Mouse (Mus musculus): ENCODE data around the gene Tjp1.
A peak's percentile ranks its signal among the peaks of the same experiment; 100 is the strongest.

The Tjp1 gene

DNA sequence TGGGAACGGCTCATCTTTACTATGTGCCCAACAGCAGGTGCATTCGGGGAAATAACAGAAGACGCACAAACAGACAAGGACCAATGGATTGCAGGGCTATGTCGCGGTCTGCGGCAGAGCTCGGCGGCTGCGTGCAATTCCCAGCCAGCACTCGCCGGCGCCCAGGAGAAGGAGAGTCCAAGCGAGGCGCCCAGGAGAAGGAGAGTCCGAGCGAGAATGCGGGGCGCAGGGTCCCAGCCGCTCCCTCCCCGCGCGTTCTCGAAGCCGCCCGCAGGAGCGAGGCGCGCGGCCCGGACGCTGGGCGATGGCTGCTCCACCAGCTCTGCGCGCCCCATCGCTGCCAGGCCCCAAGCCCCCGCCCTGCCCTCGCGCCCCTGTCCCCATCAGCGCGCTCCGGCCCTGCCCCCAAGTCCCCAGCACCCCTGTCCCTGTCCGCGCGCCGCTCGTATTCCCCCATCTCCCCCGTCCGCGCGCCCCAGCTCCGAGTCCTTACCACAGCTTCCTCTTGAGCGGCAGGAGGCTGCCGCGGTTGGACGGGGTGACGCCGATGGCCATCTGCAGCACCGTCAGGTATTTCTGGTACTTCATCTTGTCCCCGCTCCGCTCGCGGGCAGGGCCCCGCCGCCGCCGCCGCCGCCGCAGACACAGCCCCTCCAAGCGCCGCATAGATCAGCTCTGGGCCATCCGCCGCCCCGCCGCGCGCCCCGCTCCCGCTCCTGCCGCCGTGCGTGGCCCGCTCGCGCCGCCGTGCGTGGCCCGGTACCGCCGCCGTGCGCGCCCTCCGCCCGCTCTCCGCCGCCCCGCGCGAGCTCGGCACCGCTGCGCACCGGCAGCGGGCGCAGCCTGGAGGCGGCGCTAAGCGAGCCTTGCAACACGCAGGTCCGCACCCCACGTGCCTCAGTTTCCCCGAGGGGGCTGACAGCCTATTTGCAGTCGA, at the start of gene Tjp1:
Gene Tjp1 (minus strand): TSS at position 711 of the 937 bp plus-strand sequence.
- peak; percentile 5 for DNase-seq

DNA sequence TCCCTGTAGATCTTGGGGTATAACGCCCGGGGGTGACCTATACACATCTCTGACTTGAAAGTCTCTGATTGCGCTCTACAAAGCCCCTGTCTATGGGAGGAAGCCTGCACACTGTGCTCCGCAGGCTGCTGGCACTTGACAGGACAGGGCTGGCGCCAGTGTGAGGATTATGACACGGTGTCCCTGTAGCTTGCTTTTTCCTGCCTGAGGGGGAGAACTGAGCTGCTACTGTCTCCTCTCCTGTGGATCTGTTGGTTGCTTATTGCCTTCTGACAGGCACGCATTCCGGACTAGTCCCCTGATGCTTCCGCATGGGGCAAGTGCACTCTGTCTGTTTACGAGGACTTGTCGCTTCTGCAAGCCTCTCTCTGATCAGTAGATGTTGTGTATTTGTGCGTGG, 49.5 kb upstream of the Tjp1 start:
- no peak for DNase-seq

- DNase-seq, result no peak
Observed at GRCm38 (mm10) chr7:65572731-65573130, 45.1 kb upstream of the Tjp1 start.

DNA sequence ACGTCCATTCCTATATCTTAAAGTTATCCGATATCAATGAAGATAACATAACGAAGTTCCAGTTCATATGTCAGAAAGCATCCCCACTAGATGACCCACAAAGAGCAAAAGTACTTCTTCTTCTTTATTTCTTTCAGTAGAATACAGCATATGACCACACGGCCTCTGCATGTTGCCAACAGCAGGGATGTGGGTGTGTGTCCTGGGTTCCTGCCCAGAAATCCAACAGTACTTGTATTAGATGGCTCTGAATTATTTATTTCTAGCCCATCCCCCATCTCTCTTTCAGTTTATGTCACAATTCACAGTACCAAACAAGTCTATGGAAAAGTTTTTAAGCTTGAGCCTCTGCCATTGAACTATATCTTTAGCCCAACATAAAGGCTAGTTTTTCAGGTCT, 43.1 kb upstream of the Tjp1 start:
- no peak for DNase-seq

GRCm38 (mm10) chr7:65555996-65556395, 28.4 kb upstream of the Tjp1 start:
- DNase-seq, result no peak

DNA sequence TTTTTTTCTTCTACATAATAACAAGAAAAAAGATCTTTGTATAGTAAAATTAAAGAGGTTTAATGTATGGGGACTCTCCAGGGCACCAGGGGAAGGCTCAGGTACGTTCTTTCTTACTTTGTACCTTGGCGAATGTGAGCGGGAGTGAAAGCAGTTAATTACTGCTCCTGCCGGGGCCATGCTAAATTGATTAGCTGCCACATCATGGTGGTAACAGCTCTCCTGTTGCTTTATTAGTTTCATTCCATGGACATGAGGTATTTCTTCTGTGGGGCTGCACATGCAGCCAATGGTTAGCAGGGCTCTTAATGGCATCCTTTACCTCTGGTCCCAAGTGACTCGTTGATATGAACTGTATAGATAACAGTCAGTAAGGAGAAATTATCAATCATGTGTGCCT, 18.2 kb upstream of the Tjp1 start:
- DNase-seq, result no peak

- no peak for DNase-seq
Observed at GRCm38 (mm10) chr7:65532689-65533088, 5.1 kb upstream of the Tjp1 start.

DNA sequence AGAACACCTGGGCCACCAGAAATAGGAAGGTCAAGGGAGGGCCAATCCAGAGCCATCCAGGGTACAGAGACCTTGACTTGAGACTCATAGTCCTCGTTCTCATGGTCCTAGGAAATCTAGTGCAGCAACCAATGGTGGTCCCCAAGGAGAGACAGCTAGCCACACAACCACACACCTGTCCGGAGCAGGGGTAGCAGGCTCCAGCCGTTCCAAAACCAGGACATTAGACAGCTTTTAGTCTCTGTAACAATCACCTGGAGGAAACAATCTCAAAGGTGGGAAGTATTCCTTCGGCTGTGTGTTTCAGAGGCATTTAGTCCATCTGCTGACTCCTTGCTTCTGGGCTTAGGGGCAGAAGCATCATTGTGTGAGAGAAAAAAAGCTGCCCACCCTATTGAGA, 4.5 kb downstream of the Tjp1 start:
- DNase-seq, result no peak

DNA sequence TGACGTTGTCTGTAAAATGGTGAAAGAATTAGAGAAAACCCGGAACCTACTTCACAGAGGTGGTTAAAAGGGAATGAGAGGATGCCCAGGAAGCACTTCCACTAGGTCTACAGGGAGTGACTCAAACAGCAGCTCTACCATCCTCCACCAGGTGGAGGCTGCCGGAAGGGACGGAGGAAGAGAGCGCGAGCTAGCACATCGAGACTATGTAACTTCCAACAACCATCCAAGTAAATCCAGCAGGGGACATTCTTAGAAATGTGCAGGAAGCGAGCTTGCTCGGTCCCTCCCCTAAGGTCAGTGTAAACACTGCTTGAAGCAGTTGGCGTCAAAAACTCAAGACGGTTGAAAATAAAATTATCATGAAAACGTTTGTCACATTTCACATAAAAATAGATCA, 5.1 kb downstream of the Tjp1 start:
- no peak for DNase-seq

DNA sequence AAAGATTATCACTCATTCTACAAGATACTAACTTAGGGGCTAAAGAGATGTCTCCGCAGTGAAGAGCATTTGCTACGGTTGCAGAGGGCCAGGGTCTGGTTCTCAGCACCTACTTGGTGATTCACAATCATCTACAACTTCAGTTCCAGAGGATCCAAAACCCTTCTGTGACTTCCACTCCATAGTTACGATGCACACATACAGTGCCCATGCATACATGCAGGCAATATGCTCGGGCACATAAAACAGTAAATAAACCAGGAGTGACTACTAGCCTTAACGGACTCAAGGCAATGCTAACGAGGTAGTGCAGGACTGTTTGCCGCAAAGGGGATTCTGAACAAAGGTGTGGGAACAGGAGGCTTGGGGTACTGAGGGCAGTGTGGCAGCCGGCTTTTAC, 7.0 kb downstream of the Tjp1 start:
- no peak for DNase-seq

DNA sequence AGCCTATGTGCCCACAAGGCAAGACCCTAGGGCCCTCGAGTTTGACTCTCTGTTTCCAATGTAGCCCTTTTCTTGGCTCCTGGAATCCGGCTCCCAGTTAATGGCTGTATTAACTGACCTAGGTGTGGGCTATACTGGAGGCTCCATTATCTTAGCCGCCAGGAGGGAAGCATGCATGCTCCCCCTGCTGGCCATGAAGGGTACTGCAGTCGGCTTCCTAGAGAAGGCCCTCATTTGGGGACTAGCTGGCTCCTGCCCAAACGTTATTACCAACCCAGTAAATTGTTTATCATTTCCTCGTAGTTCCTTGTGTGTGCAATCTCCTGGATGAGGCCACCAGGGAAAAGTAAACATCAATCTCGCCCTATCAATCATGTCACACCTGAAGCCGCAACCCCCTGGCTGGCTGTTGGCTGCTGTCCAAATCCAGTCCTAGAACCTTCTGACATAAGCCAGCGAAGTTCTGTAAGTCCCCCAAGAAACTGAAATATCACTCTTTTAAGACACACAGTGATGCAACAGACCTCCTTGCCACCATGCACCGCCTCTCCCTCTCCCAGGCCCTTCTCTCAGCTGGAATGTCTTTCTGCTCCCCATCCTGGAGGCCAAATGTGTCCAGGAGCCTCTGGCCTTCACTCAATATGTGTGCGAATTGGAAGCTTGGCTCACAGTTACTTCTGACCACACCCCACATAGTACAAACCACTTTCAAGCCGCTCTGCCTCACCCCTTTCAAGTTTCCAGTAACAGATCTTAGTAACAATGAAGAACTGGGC, 7.6 kb downstream of the Tjp1 start:
- peak; percentile 92 for DNase-seq

GRCm38 (mm10) chr7:65516903-65517302, 10.7 kb downstream of the Tjp1 start:
- DNase-seq, result peak; percentile 13

DNA sequence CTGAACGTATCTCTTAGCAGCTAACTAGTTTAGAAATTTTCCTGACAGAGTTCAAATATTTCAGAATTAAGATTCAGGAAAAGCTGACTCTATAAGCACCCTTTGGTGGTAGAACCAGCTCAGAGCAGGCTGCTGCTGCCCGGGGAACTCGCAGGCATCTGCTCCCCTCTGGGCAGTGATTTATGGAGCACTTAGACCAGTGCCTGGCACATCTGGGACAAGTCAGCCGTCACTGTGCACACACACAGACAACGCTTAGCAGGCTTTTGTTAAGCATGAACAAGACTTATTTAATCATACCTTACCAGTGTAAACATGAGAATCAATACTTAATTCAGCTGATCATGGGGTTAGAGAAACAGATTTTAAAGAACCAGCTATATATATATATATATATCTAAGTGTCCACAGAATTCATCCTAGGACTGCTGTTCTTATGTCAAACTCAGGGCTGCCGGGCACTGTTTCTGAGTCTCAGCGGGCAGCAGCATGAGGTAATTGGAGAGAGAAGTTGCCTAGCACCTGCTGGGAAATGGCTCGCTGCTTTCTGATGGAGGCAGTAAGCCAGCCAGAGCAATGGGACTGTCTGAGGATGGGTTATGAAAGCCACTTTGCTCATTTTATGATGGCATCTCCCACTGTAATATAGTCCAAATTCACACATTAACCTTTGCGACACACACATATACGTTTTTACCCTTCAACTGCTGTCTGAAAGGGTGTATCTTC, 14.0 kb downstream of the Tjp1 start:
- DNase-seq, result no peak

DNA sequence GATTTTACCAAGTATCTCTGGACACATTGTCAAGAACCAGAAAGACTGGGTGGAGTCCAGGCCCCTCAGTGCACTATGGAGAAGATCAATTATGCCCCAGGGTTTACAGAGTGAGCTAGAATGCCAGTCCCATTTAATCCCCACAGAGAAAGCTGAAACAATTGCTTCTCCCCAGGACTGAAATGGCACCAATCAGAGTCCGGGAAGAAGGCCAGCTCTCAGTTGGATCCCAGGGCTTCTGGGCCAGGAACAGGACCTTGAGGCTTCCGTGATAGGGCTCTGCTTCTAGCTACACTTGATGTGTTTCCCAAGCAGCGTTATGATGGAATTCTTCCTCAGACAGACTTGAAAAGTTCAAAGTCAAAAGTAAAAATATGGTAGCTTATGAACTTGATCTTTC, 18.2 kb downstream of the Tjp1 start:
- DNase-seq, result no peak

DNA sequence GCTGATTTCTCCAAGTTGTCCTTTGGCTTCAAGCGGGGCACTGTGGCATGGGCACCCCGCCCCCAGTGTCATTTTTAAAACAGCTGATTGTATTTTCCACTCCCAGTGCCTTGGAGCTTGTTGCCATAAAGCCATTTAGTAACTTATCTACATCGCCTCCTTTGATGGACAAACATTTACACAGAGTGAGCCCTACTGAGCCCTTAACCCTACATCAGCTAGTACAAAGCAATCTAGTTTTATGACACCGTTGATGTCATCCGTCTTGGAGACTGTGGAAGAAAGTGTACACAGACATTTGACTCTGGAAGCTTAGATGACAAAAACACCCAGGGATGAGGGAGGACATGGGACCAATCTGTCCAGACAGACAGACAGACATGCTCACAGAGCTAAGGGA, 20.2 kb downstream of the Tjp1 start:
- no peak for DNase-seq

- DNase-seq, result no peak
Observed at GRCm38 (mm10) chr7:65502486-65503322, 24.9 kb downstream of the Tjp1 start.

DNA sequence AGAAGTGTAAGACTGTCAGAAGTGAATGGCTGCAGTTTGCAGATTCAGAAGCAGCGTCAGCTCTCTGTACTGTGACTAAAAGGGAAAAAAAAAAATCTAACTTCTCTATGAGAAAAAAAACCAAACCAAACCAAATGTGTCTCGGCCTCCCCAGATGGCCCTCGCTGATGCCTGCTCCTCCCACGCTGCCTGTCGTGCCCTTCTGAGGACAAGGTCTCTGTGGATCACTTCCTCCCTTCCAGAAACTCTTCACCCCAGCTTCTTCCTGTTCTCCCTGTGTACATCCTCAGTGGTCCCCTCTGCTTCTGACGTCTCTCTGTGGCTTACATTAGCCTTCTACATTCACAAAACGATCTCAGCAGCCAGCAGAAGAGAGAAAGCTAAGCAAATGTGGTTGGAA, 26.8 kb downstream of the Tjp1 start:
- DNase-seq, result no peak

GRCm38 (mm10) chr7:65497733-65498583, 29.6 kb downstream of the Tjp1 start:
- DNase-seq, result peak; percentile 88

DNA sequence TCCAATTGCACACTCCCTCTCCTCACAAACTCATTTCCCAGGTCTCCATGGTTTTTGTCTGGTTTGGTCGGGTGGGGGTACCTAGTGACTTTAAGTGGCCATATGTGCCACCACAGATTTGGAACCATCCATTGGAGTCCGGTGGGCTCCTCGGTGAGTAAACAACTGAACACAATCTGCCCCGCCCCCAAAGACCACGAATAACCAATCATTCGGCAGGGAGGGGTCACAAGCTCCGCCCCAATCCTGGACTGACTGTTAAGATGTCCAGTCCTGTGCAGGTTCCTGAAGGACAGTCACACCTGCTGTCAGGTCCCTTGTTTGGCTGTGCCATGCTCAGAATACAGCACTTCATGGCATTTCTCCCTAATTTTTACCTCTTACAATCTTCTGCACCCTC, 37.1 kb downstream of the Tjp1 start:
- DNase-seq, result no peak

GRCm38 (mm10) chr7:65489742-65490141, 37.8 kb downstream of the Tjp1 start:
- no peak for DNase-seq

DNA sequence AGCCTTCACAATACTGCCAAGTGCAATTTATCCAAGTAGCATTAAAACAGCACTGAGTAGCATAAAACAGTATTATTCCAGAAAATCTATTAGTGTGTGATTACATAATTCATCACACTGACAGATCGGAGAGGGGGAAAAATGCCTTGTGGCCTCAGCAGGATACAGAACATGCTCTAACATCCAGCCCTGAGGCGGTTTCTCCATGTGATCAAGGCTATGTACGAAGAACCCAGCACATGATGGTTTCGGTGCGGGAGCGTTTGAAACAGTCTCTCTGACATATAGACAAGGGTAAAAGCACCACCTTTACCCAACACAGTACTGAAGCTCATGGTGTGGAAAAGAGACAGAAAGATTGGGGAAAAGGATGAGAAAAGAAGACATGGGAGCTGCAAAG, 38.4 kb downstream of the Tjp1 start:
- no peak for DNase-seq
